Comparison of ENCODE assay signal across 9 mouse cellular contexts in genomic region chr6:99643439-99644199, GRCm38 (mm10). TPM values are rescaled to one million over a fixed set of nuclear protein-coding genes. Genes with fewer than 3 reads are reported as not detected.
A peak's percentile ranks its signal among the peaks of the same experiment; 100 is the strongest.
DNase-seq lines count a peak whose midpoint lies in the region; ATAC-seq and TF ChIP-seq lines count a peak whose summit lies in the region.
"Had no signal": no experiment of that assay in that cellular context is flagged by ENCODE, and none has a peak within 500 bp of the region (broad histone marks: within the 10 kb centered on the region; RNA-seq: fewer than 3 reads in every experiment).

No protein-coding gene starts in this region.

- TF ChIP-seq POLR2A in kidney, adult 2 months (IDR thresholded peaks at IDR 0.05; ENCODE audit: low read depth, low read length): no peak

- no peaks in the 10 kb centered on the region for H3K9me3 ChIP-seq in neural tube, embryonic 15.5 days (replicated peaks)

- no peak for ATAC-seq in neural tube, embryonic 15.5 days (ENCODE audit: low FRiP score)

- no peaks in the 10 kb centered on the region for H3K27me3 ChIP-seq in kidney, adult 2 months (replicated peaks; ENCODE audit: control insufficient read depth, insufficient read depth, low read length)
- no peaks in the 10 kb centered on the region for H3K27me3 ChIP-seq in neural tube, embryonic 15.5 days (replicated peaks)

- TF ChIP-seq CTCF in kidney, adult 2 months (conservative IDR thresholded peaks at IDR 0.05; ENCODE audit: insufficient read depth, insufficient read length, low read depth, low read length): no peak

- H3K27ac ChIP-seq in kidney, adult 2 months (ENCODE audit: insufficient read depth, low read depth, low read length): no peak overlapping the region
- H3K27ac ChIP-seq in neural tube, embryonic 15.5 days (replicated peaks): no peak overlapping the region

- peak; percentile 86 to 91 for DNase-seq in adrenal gland, adult (ENCODE audit: inconsistent age in 2 of 2, low spot score in 1 of 2)
- DNase-seq in heart, adult 11 months: peak; percentile 97
- peak; percentile 84 for DNase-seq in kidney, adult 2 months
- DNase-seq in naive thymus-derived CD4-positive, alpha-beta T cell, adult 2 months (ENCODE audit: low read depth): peak; percentile 75
- no peak for DNase-seq in layer of hippocampus, adult 9-11 months
- no peak for DNase-seq in cerebellum, postnatal 14 days
- DNase-seq in right cerebral cortex, postnatal 4 days: no peak

- WGBS in kidney, adult 2 months: 40% methylated on average over 10 of the region's 10 CpGs
- WGBS in neural tube, embryonic 15.5 days: 68% methylated on average over 10 of the region's 10 CpGs

- H3K36me3 ChIP-seq in kidney, adult 2 months (ENCODE audit: control insufficient read depth, insufficient read depth, low read length): no peaks in the 10 kb centered on the region
- H3K36me3 ChIP-seq in neural tube, embryonic 15.5 days: peaks cover 9% of the 10 kb centered on the region; the same call in 1 of the 2 replicates

- H3K4me2 ChIP-seq in neural tube, embryonic 15.5 days: no peak overlapping the region

- no peaks in the 10 kb centered on the region for H3K4me1 ChIP-seq in kidney, adult 2 months (ENCODE audit: control insufficient read depth, insufficient read depth, low read length)
- H3K4me1 ChIP-seq in neural tube, embryonic 15.5 days: no peaks in the 10 kb centered on the region

- no peak overlapping the region for H3K4me3 ChIP-seq in kidney, adult 2 months (ENCODE audit: insufficient read depth, low read depth, low read length)
- no peak overlapping the region for H3K4me3 ChIP-seq in neural tube, embryonic 15.5 days (replicated peaks)
- H3K4me3 ChIP-seq: erythroblast, embryonic 14.5 days had no signal

- H3K9ac ChIP-seq in neural tube, embryonic 15.5 days (replicated peaks): no peak overlapping the region

RNA-seq across cellular contexts. Expression of gene Eif4e3, which starts 23.0 kb away (rescaled TPM):
- 6.6 and 8.4 TPM in 2 replicates for polyA plus RNA-seq in kidney, adult 2 months (2012; rRNA removed)
- polyA plus RNA-seq in neural tube, embryonic 15.5 days (2015; fragmentation: Nextera tagmentation; extraction: Ambion mirVana): 7.0 and 9.2 TPM in 2 replicates
- polyA plus RNA-seq: erythroblast, embryonic 14.5 days had no signal

RNA-seq across cellular contexts. Expression of gene Gm20696, which starts 23.0 kb away (rescaled TPM):
- 0.31 and 0.50 TPM in 2 replicates for polyA plus RNA-seq in kidney, adult 2 months (2012; rRNA removed)
- polyA plus RNA-seq in neural tube, embryonic 15.5 days (2015; fragmentation: Nextera tagmentation; extraction: Ambion mirVana): 2.3 and 2.7 TPM in 2 replicates
- polyA plus RNA-seq: erythroblast, embryonic 14.5 days had no signal

RNA-seq across cellular contexts. Expression of gene Gpr27, which starts 48.9 kb away (rescaled TPM):
- polyA plus RNA-seq in kidney, adult 2 months (2012; rRNA removed): 0.99 and 1.2 TPM in 2 replicates
- 15.8 and 20.7 TPM in 2 replicates for polyA plus RNA-seq in neural tube, embryonic 15.5 days (2015; fragmentation: Nextera tagmentation; extraction: Ambion mirVana)
- polyA plus RNA-seq: erythroblast, embryonic 14.5 days had no signal

Comparison
In these comparisons a context has a peak if more than half of its experiments do, and no peak if none do; other contexts are left out.
1. DNase-seq: peak in adrenal gland, adult (2 of 2), heart, adult 11 months (single experiment), kidney, adult 2 months (single experiment) and naive thymus-derived CD4-positive, alpha-beta T cell, adult 2 months (single experiment); none in layer of hippocampus, adult 9-11 months (single experiment), cerebellum, postnatal 14 days (0 of 2) and right cerebral cortex, postnatal 4 days (single experiment).